Mouse (Mus musculus) heart, embryonic 11.5 days (tissue): ENCODE measurements around the gene Efna3. TPM values are rescaled to one million over a fixed set of nuclear protein-coding genes. Genes with fewer than 3 reads are reported as not detected.

Source experiments
- ATAC-seq: fragments of 200-750 bp; cut with Nextera tagmentation; replicated peaks from 2 replicates; pipeline ENCODE4 v1.8.0; 2017; ENCODE audit warnings: moderate library complexity; ENCODE audit not compliant: insufficient number of reproducible peaks, low FRiP score, low TSS enrichment
- H3K27ac ChIP-seq: fragments of 300-500 bp; sonication (generic); 2 replicates; pipeline ENCODE4 v1.5.1; 2014; ENCODE audit warnings: mild to moderate bottlenecking, low read depth, low read length
- H3K27me3 ChIP-seq: fragments of 300-500 bp; sonication (generic); 2 replicates; pipeline ENCODE4 v1.6.1; 2014; ENCODE audit warnings: mild to moderate bottlenecking, low read length, mixed read lengths; ENCODE audit not compliant: control insufficient read depth, insufficient read depth
- H3K36me3 ChIP-seq: fragments of 300-500 bp; sonication (generic); 2 replicates; pipeline ENCODE4 v1.6.1; 2014; ENCODE audit warnings: mild to moderate bottlenecking, low read length, moderate library complexity, mixed read lengths; ENCODE audit not compliant: control insufficient read depth, insufficient read depth
- H3K4me1 ChIP-seq: fragments of 300-500 bp; sonication (generic); 2 replicates; pipeline ENCODE4 v1.6.1; 2014; ENCODE audit warnings: low read length; ENCODE audit not compliant: control insufficient read depth, insufficient read depth
- H3K4me2 ChIP-seq: fragments of 300-500 bp; sonication (generic); 2 replicates; pipeline ENCODE4 v1.6.1; 2014; ENCODE audit warnings: mild to moderate bottlenecking, moderate library complexity
- H3K4me3 ChIP-seq: fragments of 300-500 bp; sonication (generic); 2 replicates; pipeline ENCODE4 v1.5.1; 2014; ENCODE audit warnings: low read depth, low read length
- H3K9ac ChIP-seq: fragments of 300-500 bp; sonication (generic); 2 replicates; pipeline ENCODE4 v1.6.1; 2014; ENCODE audit warnings: mild to moderate bottlenecking, low read depth, low read length, moderate library complexity
- H3K9me3 ChIP-seq: fragments of 300-500 bp; sonication (generic); replicated peaks from 2 replicates; pipeline ENCODE4 v1.6.1; 2016; ENCODE audit warnings: low read length; ENCODE audit not compliant: control insufficient read depth
- WGBS: fragments of 180-500 bp; shearing (Covaris S2); extraction: QIAGEN DNeasy Blood & Tissue Kit; methylation state at CpG from one replicate; pipeline ENCODE4 v1.1.7; 2014; ENCODE audit not compliant: insufficient replicate concordance; 5-methylcytosine and 5-hydroxymethylcytosine counted together
- polyA plus RNA-seq: library from polyadenylated mRNA; unstranded; fragments of >200 nt; fragmentation: Nextera tagmentation; extraction: Ambion mirVana; gene quantifications from 2 replicates; pipeline ENCODE4 v1.2.1, GENCODE M21; 2014

Gene Efna3
- polyA plus RNA-seq, 1 experiment from 2014 or later, result 1.9 TPM

DNA sequence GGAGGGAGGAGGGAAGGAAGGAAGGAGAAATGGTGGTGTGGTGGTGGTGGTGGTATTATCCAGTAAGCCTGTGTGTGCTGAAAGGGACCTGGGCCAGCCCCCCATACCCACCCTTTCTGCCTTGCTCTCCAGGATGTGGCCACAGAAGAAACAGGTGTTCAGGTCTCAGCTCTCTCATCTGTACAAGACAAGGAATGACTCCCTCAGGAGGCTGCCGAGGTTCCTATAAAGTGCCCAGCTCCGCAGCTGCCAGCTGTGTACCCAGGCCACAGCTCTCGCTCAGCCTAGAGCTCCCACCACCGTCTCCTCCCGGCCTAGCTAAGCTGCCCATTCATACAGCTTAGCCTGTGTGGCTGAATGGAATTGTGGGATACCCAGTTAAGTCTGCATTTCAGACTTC is 30.5 kb downstream of the Efna3 start:
- 78% methylated on average over 5 of the region's 5 CpGs for WGBS
- no peak for ATAC-seq

DNA sequence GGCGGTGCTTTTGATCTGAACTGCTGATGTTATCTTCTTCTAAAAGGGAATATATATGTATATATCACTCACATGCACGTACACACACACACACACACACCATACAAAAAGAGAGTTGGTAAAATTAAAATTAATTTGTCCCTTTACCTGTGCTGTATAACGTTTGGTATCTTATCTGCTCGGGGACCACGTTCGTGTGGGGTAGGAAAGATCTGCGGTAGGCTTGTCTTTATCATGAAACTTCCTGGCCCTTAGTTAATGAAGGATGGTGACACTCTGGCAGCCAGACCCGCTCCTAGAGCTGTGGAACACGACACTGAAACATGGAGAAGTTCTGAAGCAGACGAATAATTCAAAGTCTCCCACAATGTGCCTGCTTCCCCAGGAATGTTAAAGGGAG is 30.9 kb downstream of the Efna3 start:
- Histone ChIP-seq H3K4me1 (0 out of 2 replicates have a peak, but pooled peaks cover 6% of the 10 kb centered on the region), H3K27me3 (no peaks in the 10 kb centered on the region), H3K36me3 (no peaks in the 10 kb centered on the region), H3K4me3 (no peak overlapping the region), H3K4me2 (no peak overlapping the region), H3K9ac (no peak overlapping the region), H3K9me3 (no peaks in the 10 kb centered on the region), H3K27ac (no peak overlapping the region)
- WGBS, result 46% methylated on average over 10 of the region's 10 CpGs
- no peak for ATAC-seq

More for the DNA sequence above, 30.5 kb downstream of the Efna3 start:
- no peak overlapping the region for H3K4me3 ChIP-seq
- no peaks in the 10 kb centered on the region for H3K36me3 ChIP-seq
- H3K4me2 ChIP-seq, result no peak overlapping the region
- no peaks in the 10 kb centered on the region for H3K27me3 ChIP-seq
- no peak overlapping the region for H3K9ac ChIP-seq
- H3K4me1 ChIP-seq, result 0 out of 2 replicates have a peak, but pooled peaks cover 6% of the 10 kb centered on the region
- H3K27ac ChIP-seq, result no peak overlapping the region
- no peaks in the 10 kb centered on the region for H3K9me3 ChIP-seq

DNA sequence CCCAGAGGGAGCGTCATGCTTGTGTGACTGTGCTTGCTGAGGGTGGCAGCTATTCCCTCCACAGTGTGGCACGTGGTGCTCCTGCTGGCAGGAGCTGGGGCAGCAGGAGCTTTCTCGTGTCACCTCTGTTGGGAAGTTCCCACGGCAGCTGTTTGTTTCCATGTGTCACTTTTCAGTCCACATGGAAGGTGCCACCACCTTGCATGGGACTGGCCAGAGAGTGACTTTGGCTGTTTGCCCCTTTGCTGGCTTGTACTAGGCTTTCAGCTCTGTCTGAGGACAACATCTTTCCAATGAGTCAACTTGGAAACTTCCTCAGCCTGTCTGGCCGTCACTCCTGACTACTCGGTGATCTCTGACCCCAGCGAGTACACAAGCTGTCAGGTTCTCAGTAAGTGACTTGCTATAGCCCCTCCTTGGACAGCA is 34.2 kb downstream of the Efna3 start:
- 29% methylated on average over 7 of the region's 7 CpGs for WGBS
- Histone ChIP-seq H3K4me1 (0 out of 2 replicates have a peak, but pooled peaks cover 6% of the 10 kb centered on the region), H3K4me3 (no peak overlapping the region), H3K4me2 (no peak overlapping the region), H3K9me3 (no peaks in the 10 kb centered on the region), H3K9ac (no peak overlapping the region), H3K27me3 (no peaks in the 10 kb centered on the region), H3K36me3 (no peaks in the 10 kb centered on the region), H3K27ac (no peak overlapping the region)
- ATAC-seq, result no peak

DNA sequence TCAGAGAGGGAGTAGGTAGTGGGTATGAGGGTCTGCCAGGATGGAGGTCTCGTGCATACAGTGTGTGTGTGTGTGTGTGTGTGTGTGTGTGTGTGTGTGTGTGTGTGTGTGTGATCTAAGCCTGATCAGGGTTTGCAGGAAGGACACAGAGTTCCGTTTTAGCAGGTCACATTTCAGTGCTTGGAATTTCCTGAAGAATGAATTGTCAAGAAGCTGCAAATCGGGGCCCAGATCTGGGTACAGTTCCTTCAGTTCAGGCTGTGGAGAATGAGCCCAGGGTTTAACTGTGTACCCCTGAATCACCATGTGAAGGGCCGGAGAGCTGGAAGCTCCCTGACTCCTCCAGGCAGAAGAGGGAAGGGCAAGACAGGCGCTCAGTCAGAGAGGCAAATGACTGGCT is 35.5 kb downstream of the Efna3 start:
- Histone ChIP-seq H3K9me3 (no peaks in the 10 kb centered on the region), H3K9ac (no peak overlapping the region), H3K4me2 (no peak overlapping the region), H3K27ac (no peak overlapping the region), H3K27me3 (no peaks in the 10 kb centered on the region), H3K4me1 (0 out of 2 replicates have a peak, but pooled peaks cover 6% of the 10 kb centered on the region), H3K4me3 (no peak overlapping the region), H3K36me3 (no peaks in the 10 kb centered on the region)
- no peak for ATAC-seq
- WGBS, result 51% methylated on average over 5 of the region's 5 CpGs

DNA sequence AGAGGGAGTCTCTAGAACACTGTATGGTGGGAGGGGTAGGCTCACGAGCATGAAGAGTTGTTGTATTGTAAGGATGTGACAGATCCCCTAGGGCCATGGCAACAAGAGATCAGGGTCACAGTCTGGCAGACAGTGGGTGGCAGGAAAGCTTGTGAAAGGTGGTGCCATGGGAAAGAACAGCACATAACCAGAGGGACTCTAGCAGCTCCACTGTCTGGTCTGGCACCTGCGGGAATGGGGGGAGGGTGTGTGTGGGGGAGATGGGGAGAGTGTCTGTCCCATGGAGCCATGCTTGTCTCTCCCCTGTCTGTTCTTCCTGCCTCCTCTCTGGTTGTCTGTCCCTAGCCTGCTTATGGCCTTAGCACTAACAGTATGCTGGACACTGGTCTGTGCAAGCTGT is 37.2 kb downstream of the Efna3 start:
- Histone ChIP-seq H3K4me2 (no peak overlapping the region), H3K9ac (no peak overlapping the region), H3K9me3 (no peaks in the 10 kb centered on the region), H3K36me3 (no peaks in the 10 kb centered on the region), H3K4me1 (peaks cover 6% of the 10 kb centered on the region; the same call in 1 of the 2 replicates), H3K27me3 (no peaks in the 10 kb centered on the region; the same call in 1 of the 2 replicates), H3K4me3 (no peak overlapping the region), H3K27ac (no peak overlapping the region)
- no peak for ATAC-seq
- WGBS, result 35% methylated on average over 2 of the region's 2 CpGs

DNA sequence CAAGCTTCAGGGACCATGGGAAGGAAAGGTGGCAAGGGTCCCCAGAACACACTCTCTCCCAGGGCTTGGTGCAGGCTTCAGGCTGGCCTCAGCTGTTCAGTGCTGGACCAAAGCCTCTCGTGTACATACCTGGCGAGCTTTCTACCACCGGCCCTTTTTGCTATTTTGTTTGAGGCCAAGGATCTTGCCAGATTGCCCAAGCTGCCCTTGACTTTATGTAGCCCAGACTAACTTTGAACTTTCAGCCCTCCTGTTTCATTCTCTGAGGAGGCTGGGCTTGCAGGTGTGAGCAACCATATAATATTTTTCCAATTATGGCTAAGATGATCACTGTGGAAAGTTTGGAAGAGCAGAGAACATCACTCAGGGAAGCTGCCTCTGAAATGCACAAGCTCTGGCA is 38.5 kb downstream of the Efna3 start:
- H3K36me3 ChIP-seq, result no peaks in the 10 kb centered on the region
- no peaks in the 10 kb centered on the region for H3K9me3 ChIP-seq
- no peak for ATAC-seq
- H3K4me2 ChIP-seq, result no peak overlapping the region
- H3K27ac ChIP-seq, result no peak overlapping the region
- no peak overlapping the region for H3K9ac ChIP-seq
- WGBS, result 69% methylated on average over 3 of the region's 3 CpGs
- H3K4me3 ChIP-seq, result no peak overlapping the region
- H3K4me1 ChIP-seq, result peaks cover 6% of the 10 kb centered on the region; the same call in 1 of the 2 replicates
- H3K27me3 ChIP-seq, result no peaks in the 10 kb centered on the region; the same call in 1 of the 2 replicates

DNA sequence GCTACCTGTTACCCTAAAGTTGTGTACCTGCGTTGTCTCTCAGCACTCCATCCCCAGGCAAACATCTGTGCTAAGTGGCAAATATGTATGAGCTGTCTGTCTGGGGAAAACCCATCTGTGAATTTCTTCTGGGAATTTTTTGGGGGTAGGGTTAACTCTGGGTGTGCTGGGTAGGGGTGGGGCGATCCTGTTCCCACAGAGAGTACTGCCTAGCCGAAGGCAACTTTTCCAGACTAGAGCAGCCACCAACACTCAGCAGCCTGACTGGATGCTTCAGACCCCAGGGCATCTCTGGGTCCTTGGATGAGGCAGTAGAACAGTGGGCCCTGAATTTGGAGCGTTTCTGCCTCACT is 40.5 kb downstream of the Efna3 start:
- Histone ChIP-seq H3K4me2 (no peak overlapping the region), H3K4me3 (no peak overlapping the region), H3K9me3 (no peaks in the 10 kb centered on the region)

DNA sequence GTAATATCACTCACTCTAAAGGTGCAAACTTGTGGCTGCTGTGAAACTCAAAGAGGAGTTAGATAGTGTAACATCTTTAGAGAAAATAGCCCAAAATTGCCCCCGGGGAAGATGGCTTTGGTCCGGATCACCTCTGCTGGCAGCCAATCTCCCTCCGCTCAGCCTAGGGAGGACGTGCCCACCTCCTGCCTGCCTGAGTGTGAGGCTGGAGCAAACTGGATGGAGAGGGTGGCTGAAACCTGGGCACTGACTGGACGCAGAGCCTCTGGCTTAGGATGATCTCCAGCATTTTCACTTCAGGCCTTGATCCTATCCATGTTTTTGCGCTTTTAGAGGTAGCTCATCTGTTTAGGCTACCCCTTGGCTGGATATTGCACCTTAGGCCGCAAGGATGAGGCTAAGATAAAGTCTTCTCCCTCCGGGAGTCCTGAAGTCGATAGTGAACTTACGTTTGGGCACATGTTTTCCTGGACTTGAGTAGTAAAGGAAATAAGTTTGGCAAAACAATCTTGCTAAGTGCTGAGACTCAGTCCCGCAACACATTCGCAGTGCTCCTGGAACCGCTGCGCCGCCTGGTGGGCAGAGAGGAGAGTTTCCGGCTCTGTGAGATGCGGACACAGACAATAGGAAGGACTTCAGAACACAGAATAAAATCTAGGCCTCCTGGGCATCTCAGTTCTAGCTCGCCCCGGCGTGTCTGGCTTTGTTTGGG is 41.0 kb downstream of the Efna3 start:
- Histone ChIP-seq H3K4me2 (peak overlapping the region; percentile 91), H3K9me3 (no peaks in the 10 kb centered on the region), H3K27ac (no peak overlapping the region), H3K4me3 (peak overlapping the region; percentile 67), H3K27me3 (peaks cover 3% of the 10 kb centered on the region), H3K9ac (peak overlapping the region; percentile 69; the same call in 1 of the 2 replicates), H3K36me3 (no peaks in the 10 kb centered on the region), H3K4me1 (peaks cover 20% of the 10 kb centered on the region)
- WGBS, result 12% methylated on average over 20 of the region's 20 CpGs
- no peak for ATAC-seq

More for the DNA sequence above, 40.5 kb downstream of the Efna3 start:
- Histone ChIP-seq H3K4me1 (peaks cover 15% of the 10 kb centered on the region), H3K36me3 (no peaks in the 10 kb centered on the region), H3K27ac (no peak overlapping the region), H3K9ac (no peak overlapping the region), H3K27me3 (peaks cover 3% of the 10 kb centered on the region)
- no peak for ATAC-seq
- 20% methylated on average over 4 of the region's 4 CpGs for WGBS
